Comparison of ENCODE assay signal across 15 mouse cellular contexts in the genomic region with DNA sequence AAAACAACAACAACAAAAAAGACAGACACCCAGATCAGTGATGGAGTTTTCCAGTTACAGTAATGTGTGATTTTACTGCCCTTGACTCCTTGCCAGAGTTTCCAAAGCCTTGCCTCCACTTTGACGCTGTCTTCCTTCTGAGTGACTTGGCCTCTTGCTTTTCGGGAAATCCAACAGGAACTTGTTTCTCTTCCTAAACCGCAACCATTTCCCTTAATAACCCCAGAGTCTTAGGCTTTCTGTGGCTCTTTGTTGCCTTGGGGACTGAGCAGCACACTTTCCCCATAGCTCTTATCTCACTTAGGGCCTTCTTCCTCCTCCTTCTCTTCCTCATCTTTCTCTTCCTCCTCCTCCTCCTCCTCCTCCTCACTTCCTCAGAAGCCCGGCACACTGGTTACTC. TPM values are rescaled to one million over a fixed set of nuclear protein-coding genes. Genes with fewer than 3 reads are reported as not detected.
"Had no signal": no experiment of that assay in that cellular context is flagged by ENCODE, and none has a peak within 500 bp of the region (broad histone marks: within the 10 kb centered on the region; RNA-seq: fewer than 3 reads in every experiment).

No protein-coding gene starts in this region.

- ATAC-seq: inflammation-experienced regulatory T-cells, adult 6 months; liver, embryonic 12.5 days had no signal

- DNase-seq: kidney, adult 18-20 months; lung, postnatal 14 days; midbrain, embryonic 14.5 days; thymus, adult 2 months; thymus, postnatal 25 days had no signal

- H3K4me3 ChIP-seq: kidney, embryonic 15.5 days; left cerebral cortex, adult 2 months; limb, embryonic 15.5 days; liver, embryonic 12.5 days; lung, embryonic 15.5 days; midbrain, embryonic 10.5 days; neural tube, embryonic 12.5 days had no signal

- H3K36me3 ChIP-seq: kidney, embryonic 15.5 days; limb, embryonic 15.5 days; liver, embryonic 12.5 days; lung, embryonic 15.5 days had no signal

- H3K27ac ChIP-seq: kidney, embryonic 15.5 days; left cerebral cortex, adult 2 months; liver, embryonic 12.5 days; lung, embryonic 15.5 days; midbrain, embryonic 10.5 days; neural tube, embryonic 12.5 days; stomach, postnatal 0 days had no signal

- H3K4me2 ChIP-seq: kidney, embryonic 15.5 days; limb, embryonic 15.5 days; liver, embryonic 12.5 days; lung, embryonic 15.5 days; neural tube, embryonic 12.5 days had no signal

- H3K4me1 ChIP-seq: lung, embryonic 15.5 days; midbrain, embryonic 10.5 days; neural tube, embryonic 12.5 days had no signal

- H3K9me3 ChIP-seq: limb, embryonic 15.5 days; liver, embryonic 12.5 days; lung, embryonic 15.5 days had no signal

- H3K27me3 ChIP-seq: kidney, embryonic 15.5 days; limb, embryonic 15.5 days; liver, embryonic 12.5 days; lung, embryonic 15.5 days; neural tube, embryonic 12.5 days had no signal

- H3K9ac ChIP-seq: kidney, embryonic 15.5 days; limb, embryonic 15.5 days; liver, embryonic 12.5 days; lung, embryonic 15.5 days; neural tube, embryonic 12.5 days had no signal

RNA-seq across cellular contexts. Expression of a gene that starts 19.1 kb away (rescaled TPM):
- total RNA-seq: monocyte, adult 5-6 weeks had no signal
